Mouse (Mus musculus): ENCODE measurements around the gene Afap1l2.

Gene Afap1l2

DNA sequence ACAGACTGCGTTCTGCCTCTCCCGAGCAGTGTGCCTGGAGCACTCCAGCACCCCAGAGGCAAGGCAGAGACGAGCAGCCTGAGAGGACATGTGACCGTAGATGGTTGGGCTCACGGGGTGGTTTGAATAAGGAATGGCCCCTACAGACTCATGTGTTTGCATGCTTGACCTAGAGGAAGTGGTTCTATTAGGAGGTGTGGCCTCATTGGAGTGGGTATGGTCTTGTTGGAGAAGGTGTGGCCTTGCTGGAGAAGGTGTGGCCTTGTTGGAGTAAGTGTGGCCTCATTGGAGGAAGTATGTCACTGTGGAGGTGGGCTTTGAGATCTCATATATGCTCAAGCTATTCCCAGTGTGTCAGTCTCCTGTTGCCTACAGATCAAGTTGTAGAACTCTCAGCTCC is 70.1 kb downstream of the Afap1l2 start:
- DNase-seq (ENCODE audit: low spot score), result no peak

- DNase-seq (ENCODE audit: low spot score), result no peak
Measured at GRCm38 (mm10) chr19:56936253-56936652, 71.8 kb downstream of the Afap1l2 start.

DNA sequence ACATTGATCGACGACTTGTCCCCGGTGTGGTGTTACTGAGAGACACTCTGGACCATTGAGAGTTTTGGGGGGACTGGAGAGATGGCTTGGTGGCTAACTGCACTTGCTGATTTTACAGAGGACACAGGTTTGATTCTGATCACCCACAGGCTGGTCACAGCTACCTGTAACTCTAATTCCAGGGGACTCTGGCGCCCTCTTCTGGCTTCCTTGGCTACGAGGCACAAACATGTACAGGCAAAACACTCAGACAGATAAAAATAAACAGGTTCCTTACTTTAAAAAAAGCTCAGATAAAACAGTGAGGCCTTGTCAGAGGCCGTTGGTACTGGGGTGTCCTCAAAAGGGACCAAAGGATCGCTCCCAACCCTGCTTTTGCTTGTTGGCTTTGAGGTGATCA is 72.3 kb downstream of the Afap1l2 start:
- DNase-seq (ENCODE audit: low spot score), result no peak

DNA sequence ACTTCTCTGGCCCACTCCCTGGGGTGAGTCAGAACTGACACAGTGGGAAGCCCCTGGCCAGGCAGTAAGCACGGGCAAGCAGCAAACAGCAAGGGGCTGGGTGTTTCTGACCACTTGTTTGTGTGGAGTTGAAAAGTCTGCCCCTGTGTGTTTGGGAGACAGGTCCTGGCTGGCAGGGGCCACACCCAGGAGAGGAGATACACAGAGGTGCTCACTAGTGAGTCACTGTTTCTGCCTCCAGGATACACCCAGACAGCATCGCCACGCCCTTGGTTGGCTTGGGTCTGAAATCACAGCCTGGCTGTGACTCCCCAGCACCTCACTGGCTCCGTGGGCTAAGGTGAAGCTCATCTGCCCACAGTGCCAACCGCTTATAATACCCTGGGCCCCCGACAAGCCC is 72.9 kb downstream of the Afap1l2 start:
- DNase-seq (ENCODE audit: low spot score), result peak; percentile 23

- no peak for DNase-seq (ENCODE audit: low spot score)
Measured at GRCm38 (mm10) chr19:56933800-56934199, 74.2 kb downstream of the Afap1l2 start.

- DNase-seq (ENCODE audit: low spot score), result no peak
Measured at GRCm38 (mm10) chr19:56930029-56930428, 78.0 kb downstream of the Afap1l2 start.

DNA sequence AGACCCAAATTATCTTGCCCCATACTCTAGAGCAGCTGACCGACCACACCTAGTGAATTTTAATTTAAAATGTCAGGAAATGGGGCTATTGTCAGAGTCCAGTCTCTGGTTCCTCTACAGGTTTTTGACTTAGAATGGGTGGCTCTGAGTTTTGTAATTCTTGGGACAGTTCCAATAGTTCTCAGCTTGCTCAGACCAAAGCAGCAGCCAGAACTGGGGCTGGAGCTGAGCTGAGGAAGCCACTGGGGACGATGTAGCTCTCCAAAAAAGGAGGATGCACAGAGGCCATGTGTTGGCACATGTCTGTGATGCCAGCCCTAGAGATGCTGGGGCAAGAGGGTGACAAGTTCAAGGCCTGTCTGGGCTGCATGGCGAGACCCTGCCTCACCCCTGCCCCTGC is 78.6 kb downstream of the Afap1l2 start:
- DNase-seq (ENCODE audit: low spot score), result no peak

DNA sequence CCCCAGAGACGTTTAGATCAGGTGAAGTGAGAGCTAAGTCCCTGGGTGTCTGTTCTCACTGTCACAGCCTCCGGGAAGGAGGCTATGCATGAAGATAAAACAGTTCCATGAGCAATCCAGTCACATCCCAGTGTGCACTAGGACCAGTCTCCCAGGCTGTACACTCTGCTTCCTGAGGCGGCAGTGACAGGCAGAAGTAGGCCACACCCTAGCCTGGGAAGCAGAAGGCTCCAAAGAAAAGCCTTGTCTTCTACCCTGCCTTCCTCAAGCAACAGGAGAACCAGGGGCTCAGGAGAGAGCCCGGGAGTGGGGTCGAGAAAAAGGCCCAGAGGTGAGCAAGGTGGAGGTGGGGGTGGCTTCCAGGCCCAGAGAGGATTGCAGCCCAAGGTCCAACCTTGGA is 86.3 kb downstream of the Afap1l2 start:
- DNase-seq (ENCODE audit: low spot score), result no peak

DNA sequence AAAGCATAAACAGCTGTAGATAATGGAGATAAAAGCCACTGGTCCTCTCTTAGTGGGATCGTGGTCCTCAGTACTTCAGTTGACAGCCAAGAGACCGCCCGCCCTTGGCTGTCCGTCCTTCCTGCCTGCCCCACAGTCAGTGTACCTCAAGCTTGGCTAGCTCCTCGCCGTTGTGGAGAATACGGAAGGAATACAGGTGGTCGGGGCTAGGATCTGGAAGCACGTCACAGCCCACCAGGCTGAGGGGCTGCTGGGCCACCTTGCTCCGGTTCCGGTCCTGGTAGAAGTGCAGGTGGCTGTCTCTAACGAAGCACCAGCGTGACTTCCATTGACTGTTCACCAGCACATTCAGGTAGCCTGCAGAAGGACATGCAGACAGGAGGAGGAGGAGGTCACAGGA is 87.8 kb downstream of the Afap1l2 start:
- no peak for DNase-seq (ENCODE audit: low spot score)

DNA sequence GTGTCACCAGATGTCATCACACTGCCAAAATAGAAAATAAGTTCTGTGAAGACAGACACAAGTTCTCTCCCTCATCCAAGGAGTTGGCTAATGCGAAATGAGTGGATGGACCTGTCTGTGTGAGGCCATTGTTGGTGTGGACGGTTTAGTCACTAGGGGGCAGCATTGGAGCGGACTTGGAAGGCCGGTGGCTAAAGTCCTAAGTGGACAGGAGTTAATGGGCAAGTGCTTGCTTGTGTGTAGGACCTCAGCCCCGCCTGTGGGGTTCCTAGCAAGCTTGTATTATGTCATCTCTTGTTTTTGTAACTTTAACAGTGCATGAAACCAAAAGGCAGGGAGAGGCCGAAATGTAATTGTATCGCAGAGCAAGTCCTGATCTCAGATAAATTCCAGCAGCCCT is 88.4 kb downstream of the Afap1l2 start:
- DNase-seq (ENCODE audit: low spot score), result peak; percentile 87

GRCm38 (mm10) chr19:56915084-56915483 is 92.9 kb downstream of the Afap1l2 start:
- no peak for DNase-seq (ENCODE audit: low spot score)

- no peak for DNase-seq (ENCODE audit: low spot score)
Measured at GRCm38 (mm10) chr19:56914658-56915057, 93.4 kb downstream of the Afap1l2 start.

DNA sequence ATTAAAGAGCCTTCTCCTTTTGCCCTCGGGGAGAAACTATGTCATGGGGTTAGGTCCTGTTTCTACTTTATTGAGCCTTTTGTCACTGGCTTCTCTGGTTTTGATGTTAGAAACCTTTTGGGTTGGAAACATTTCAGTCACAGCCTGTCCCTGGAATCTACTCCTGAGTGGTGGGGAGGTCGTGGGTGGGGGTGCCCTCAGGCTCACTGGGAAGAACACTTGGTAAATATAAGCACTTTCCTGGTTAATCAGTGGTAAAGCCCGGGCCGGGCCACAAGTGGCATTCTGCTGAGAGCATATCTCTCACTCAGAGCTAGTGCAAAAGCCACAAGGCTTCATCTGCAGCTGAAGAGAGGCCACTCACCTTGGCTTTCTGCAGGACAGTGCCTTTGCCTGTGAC is 94.3 kb downstream of the Afap1l2 start:
- no peak for DNase-seq (ENCODE audit: low spot score)

- DNase-seq (ENCODE audit: low spot score), result no peak
Measured at GRCm38 (mm10) chr19:56910561-56910960, 97.5 kb downstream of the Afap1l2 start.

DNA sequence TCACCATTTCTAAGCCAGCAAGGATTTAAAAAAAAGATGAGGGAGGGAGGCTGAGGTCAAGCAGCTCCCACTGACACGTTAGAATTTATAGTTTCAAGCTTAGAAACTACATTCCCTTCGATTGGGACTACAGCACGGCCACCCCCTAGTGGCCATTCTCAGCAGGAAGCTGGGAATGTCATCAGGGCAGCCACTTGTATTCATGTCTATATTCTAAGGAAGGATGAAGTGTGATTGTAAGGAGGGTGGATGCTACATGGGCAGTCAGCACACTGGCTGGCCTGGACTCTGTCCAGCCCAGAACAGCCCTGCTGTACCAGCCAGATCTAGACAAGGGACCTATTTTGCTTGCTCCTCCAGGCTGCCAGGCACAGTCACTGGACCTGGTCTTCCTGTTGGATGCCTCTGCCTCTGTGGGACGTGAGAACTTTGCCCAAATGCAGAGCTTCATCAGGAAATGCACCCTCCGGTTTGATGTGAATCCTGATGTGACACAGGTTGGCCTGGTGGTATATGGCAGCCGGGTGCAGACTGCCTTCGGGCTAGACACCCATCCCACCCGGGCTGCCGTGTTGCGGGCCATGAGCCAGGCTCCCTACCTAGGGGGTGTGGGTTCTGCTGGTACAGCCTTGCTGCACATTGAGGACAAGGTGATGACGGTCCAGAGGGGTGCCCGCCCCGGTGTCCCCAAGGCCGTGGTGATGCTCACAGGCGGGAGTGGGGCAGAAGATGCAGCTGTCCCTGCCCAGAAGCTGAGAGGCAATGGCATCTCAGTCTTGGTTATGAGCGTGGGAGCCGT is 99.4 kb downstream of the Afap1l2 start:
- no peak for DNase-seq (ENCODE audit: low spot score)

DNA sequence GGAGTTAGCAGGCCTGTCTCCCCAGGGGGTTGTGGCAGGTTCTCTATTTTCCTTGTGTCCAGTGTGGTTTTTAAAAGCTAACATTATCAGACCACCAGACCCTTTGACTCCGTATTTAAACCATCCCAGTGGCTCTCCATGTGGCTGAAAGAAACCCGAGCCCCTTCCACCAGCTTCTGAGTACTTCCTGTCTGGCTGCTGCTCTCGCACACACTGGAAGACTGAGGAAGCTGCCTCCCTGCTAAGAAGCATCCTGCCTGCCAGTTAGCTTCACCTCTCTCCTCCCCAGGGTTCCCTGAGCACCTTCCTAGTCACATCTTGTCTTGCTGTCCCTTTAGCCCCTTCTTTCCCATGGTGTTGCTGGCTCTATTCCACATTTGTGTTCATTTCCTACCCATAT is 100.2 kb downstream of the Afap1l2 start:
- DNase-seq (ENCODE audit: low spot score), result no peak

DNA sequence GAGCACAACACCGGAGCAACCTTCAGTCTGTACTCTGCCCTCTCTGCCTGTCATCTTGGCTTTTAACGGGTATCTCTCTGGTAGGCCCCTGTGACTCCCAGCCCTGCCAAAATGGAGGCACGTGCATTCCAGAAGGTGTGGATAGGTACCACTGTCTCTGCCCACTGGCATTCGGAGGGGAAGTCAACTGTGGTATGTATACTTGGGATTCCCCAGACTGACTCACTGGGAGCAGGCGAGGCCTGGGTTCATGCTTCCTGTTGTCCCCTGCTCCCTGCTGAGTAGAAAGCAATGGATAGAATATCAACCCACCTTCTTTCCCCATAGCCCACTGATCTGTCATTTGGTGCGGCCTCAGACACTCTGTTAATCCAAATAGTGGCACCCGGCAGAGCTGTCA is 102.6 kb downstream of the Afap1l2 start:
- no peak for DNase-seq (ENCODE audit: low spot score)

- no peak for DNase-seq (ENCODE audit: low spot score)
Measured at GRCm38 (mm10) chr19:56904095-56904494, 103.9 kb downstream of the Afap1l2 start.

DNA sequence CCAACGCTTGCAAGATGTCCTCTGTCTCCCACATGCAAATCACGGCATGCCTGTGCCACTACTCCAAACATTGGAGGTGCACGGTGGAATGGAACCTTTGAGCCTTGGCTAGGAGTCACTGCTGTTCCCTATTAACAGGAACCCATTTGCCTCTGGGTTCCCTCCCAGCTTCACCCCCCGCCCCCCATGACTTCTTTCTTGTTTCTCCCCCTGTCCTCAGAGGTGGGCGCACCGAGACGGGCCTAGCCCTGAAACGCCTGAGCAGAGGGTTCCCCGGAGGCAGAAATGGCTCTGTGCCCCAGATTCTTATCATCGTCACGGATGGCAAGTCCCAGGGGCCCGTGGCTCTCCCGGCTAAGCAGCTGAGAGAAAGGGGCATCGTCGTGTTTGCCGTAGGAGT is 110.4 kb downstream of the Afap1l2 start:
- no peak for DNase-seq (ENCODE audit: low spot score)

- no peak for DNase-seq (ENCODE audit: low spot score)
Measured at GRCm38 (mm10) chr19:56893326-56893725, 114.7 kb downstream of the Afap1l2 start.

GRCm38 (mm10) chr19:56892586-56892985 is 115.4 kb downstream of the Afap1l2 start:
- no peak for DNase-seq (ENCODE audit: low spot score)

DNA sequence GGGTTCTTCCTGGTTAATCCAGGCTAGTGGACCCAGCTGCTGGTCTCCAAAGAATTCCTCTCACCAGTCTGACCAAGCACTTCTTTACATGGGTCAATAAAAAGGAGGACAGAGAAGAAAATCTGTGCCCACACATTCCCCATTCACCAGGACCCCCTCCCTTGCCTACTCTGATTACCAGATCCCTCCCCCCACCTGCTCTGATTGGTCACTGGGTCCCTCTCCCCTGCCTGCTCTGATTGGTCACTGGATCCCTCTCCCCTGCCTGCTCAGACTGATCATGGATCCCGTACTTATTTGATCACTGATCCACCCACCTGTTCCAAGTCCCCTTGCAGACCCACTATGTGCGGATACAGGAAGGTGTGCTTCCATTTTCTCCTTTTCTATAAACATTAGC is 116.6 kb downstream of the Afap1l2 start:
- DNase-seq (ENCODE audit: low spot score), result no peak

GRCm38 (mm10) chr19:56888654-56889053 is 119.4 kb downstream of the Afap1l2 start:
- no peak for DNase-seq (ENCODE audit: low spot score)

DNA sequence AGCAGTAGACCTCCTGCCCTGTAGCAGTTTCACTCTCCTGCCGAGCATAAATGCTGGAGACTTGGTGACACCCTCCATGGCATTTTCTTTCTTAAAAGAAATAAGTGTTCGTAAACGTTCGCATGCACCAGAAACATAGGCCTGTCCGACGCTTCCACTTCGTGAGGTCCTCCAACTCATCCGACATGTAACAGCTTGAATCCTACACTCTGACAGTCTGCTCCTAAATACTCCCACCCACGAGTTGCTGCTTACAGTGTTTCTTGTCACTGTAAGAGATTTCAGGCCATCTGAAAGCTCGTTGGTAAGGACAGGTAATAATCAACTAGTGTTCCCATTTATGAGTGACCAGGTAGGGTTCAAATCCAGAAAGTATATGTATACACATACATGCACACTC is 120.1 kb downstream of the Afap1l2 start:
- no peak for DNase-seq (ENCODE audit: low spot score)

Measured in urinary bladder, postnatal 25 days (tissue).